Mouse (Mus musculus): Measurements from ENCODE around the gene Map3k15.

DNA sequence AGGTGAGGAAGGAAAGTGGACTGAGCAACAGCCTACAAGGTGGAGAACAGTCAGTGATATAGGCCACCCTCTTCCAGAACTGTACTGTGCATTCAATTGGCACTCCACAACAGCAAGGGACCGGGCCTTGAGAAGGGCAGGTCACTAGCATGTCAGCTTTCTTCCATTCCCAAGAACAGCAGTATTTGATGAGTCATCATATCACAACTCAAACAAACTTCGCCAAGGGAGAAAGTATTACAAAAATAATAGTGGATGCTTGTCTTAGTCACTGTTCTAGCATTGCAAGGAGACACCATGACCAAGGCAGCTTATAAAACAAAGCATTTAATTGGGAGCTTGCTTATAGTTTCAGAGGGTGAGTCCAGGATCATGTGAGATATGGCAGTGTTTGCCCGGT, 176.0 kb downstream of the Map3k15 start:
- TF ChIP-seq CTCF (IDR thresholded peaks at IDR 0.05; ENCODE audit: control insufficient read depth, insufficient read depth, low read length) (no peak), POLR2A (IDR thresholded peaks at IDR 0.05; ENCODE audit: borderline replicate concordance, control insufficient read depth, low read depth, low read length) (no peak)

Measured in bone marrow, adult 2 months (tissue).